Mouse (Mus musculus) midbrain, embryonic 16.5 days (tissue): ENCODE results near the gene Tceal8. TPM values are rescaled to one million over a fixed set of nuclear protein-coding genes. Genes with fewer than 3 reads are reported as not detected.
A peak's percentile ranks its signal among the peaks of the same experiment; 100 is the strongest.
"Not testable (repeated sequence)": the region's sequence is repeated elsewhere in the genome, so short reads cannot be mapped to it uniquely, and the experiment has no call there.

Experiments
- ATAC-seq: fragments of 200-750 bp; cut with Nextera tagmentation; 2 replicates; pipeline ENCODE4 v1.8.0; 2017; ENCODE audit warnings: moderate TSS enrichment
- H3K27ac ChIP-seq: fragments of 300-500 bp; sonication (generic); 2 replicates; pipeline ENCODE4 v1.5.1; 2014; ENCODE audit warnings: mild to moderate bottlenecking, low read length, mixed read lengths
- H3K27me3 ChIP-seq: fragments of 300-500 bp; sonication (generic); 2 replicates; pipeline ENCODE4 v1.6.1; 2014; ENCODE audit warnings: low read depth, low read length, mixed read lengths; ENCODE audit not compliant: control insufficient read depth, insufficient read depth
- H3K36me3 ChIP-seq: fragments of 300-500 bp; sonication (generic); 2 replicates; pipeline ENCODE4 v1.6.1; 2014; ENCODE audit warnings: mild to moderate bottlenecking, low read length, moderate library complexity, mixed read lengths; ENCODE audit not compliant: control insufficient read depth, insufficient read depth
- H3K4me1 ChIP-seq: fragments of 300-500 bp; sonication (generic); 2 replicates; pipeline ENCODE4 v1.6.1; 2014; ENCODE audit warnings: mild to moderate bottlenecking, low read length, mixed read lengths; ENCODE audit not compliant: control insufficient read depth, insufficient read depth
- H3K4me2 ChIP-seq: fragments of 300-500 bp; sonication (generic); 2 replicates; pipeline ENCODE4 v1.6.1; 2014; ENCODE audit warnings: mild to moderate bottlenecking, low read length, mixed read lengths
- H3K4me3 ChIP-seq: fragments of 300-500 bp; sonication (generic); 2 replicates; pipeline ENCODE4 v1.5.1; 2014; ENCODE audit warnings: low read depth, mild to moderate bottlenecking, low read length, moderate library complexity, mixed read lengths
- H3K9ac ChIP-seq: fragments of 300-500 bp; sonication (generic); 2 replicates; pipeline ENCODE4 v1.6.1; 2014; ENCODE audit warnings: low read depth, low read length, mixed read lengths
- H3K9me3 ChIP-seq: fragments of 300-500 bp; sonication (generic); replicated peaks from 2 replicates; pipeline ENCODE4 v1.6.1; 2014; ENCODE audit warnings: mild to moderate bottlenecking, low read length, mixed read lengths; ENCODE audit not compliant: control insufficient read depth, poor library complexity, severe bottlenecking
- WGBS: fragments of 180-500 bp; shearing (Covaris S2); extraction: QIAGEN DNeasy Blood & Tissue Kit; methylation state at CpG from one replicate; pipeline ENCODE4 v1.1.7; 2014; 5-methylcytosine and 5-hydroxymethylcytosine counted together
- microRNA-seq: library from miRNA; unstranded; fragments of <30 nt; microRNA quantifications from one replicate; pipeline ENCODE4, GENCODE M21; 2017
- polyA plus RNA-seq: library from polyadenylated mRNA; unstranded; fragments of >200 nt; fragmentation: Nextera tagmentation; extraction: Ambion mirVana; gene quantifications from 2 replicates; pipeline ENCODE4 v1.2.1, GENCODE M21; 2015

The Tceal8 gene
- polyA plus RNA-seq, 1 experiment from 2014 or later = 125 TPM

DNA sequence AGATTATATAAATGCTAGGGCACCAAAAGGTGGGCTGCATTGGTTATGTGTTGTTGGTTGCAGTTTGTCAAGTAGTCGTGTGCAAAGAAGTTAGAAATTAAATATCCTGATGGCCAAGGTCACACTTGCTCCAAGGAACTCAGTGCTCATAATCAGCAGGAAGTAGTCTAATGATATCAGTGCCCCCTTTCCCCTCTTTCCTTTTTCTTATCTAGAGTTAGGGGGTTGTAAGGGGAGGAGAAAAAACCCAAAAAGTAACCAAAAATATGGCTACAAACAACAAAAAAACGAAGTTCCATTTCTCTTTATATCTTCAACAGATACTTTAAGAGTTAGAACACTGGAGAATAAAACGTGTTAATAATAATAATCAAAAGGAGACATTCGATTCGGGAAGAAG lies 30.8 kb downstream of the Tceal8 start:
- Histone ChIP-seq H3K4me3 (no peak overlapping the region), H3K27ac (no peak overlapping the region), H3K27me3 (no peaks in the 10 kb centered on the region), H3K4me1 (no peaks in the 10 kb centered on the region), H3K9ac (no peak overlapping the region), H3K4me2 (no peak overlapping the region), H3K36me3 (no peaks in the 10 kb centered on the region), H3K9me3 (no peaks in the 10 kb centered on the region)
- ATAC-seq = no peak
- 80% methylated on average over 5 of the region's 5 CpGs for WGBS

DNA sequence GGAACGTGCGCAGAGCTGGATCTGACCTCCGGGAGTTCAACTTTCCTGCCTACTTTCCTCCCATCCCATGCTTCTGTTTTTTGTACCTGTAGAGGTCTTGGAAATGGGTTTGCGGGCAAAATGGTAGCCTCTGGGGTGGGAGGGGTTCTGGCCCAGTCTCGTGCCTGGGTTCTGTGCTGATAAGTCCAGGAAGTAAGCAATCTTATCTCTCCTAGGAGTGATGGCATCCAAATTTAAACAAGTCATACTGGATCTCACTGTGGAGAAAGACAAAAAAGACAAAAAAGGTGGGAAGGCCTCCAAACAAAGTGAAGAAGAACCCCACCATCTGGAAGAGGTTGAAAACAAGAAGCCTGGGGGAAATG lies 32.5 kb downstream of the Tceal8 start:
- H3K9me3 ChIP-seq, H3K36me3 ChIP-seq, H3K4me1 ChIP-seq, H3K27me3 ChIP-seq, H3K27ac ChIP-seq: not testable (repeated sequence)
- H3K9ac ChIP-seq = peak overlapping the region; percentile 50
- peak overlapping the region; percentile 42 for H3K4me3 ChIP-seq
- 30% methylated on average over 5 of the region's 5 CpGs for WGBS
- H3K4me2 ChIP-seq = peak overlapping the region; percentile 59
- 0 out of 2 replicates have a peak, but pooled peaks have one; percentile 2 for ATAC-seq

- H3K4me2 ChIP-seq = peak within 1 kb of the TSS; percentile 59
- WGBS = no CpG with 5 or more reads among the region's 64 CpGs
Measured at GRCm38 (mm10) chrX:136138827-136139639, 33.1 kb downstream of the Tceal8 start, which contains the start of gene Bex4. Gene Bex4 (plus strand): TSS chrX:136138996.

GRCm38 (mm10) chrX:136135559-136135958 lies 36.6 kb downstream of the Tceal8 start:
- Histone ChIP-seq H3K9ac (no peak overlapping the region), H3K27me3 (no peaks in the 10 kb centered on the region), H3K27ac (no peak overlapping the region), H3K36me3 (no peaks in the 10 kb centered on the region), H3K4me3 (no peak overlapping the region), H3K4me1 (no peaks in the 10 kb centered on the region), H3K4me2 (no peak overlapping the region), H3K9me3 (no peaks in the 10 kb centered on the region)
- ATAC-seq = no peak
- WGBS = 86% methylated on average over 4 of the region's 4 CpGs

More at GRCm38 (mm10) chrX:136138827-136139639, 33.1 kb downstream of the Tceal8 start, which contains the start of gene Bex4:
- not testable (repeated sequence) for H3K36me3 ChIP-seq, H3K4me1 ChIP-seq, H3K27ac ChIP-seq, H3K27me3 ChIP-seq, H3K9me3 ChIP-seq
- H3K9ac ChIP-seq = peak within 1 kb of the TSS; percentile 50
- H3K4me3 ChIP-seq = peak within 1 kb of the TSS; percentile 42
- peak; percentile 97 for ATAC-seq

GRCm38 (mm10) chrX:136127744-136128064 lies 44.4 kb downstream of the Tceal8 start:
- Histone ChIP-seq H3K27ac (no peak overlapping the region), H3K9ac (no peak overlapping the region), H3K4me1 (no peaks in the 10 kb centered on the region), H3K36me3 (no peaks in the 10 kb centered on the region), H3K4me2 (no peak overlapping the region), H3K9me3 (no peaks in the 10 kb centered on the region), H3K27me3 (no peaks in the 10 kb centered on the region), H3K4me3 (no peak overlapping the region)
- ATAC-seq = no peak
- 16% methylated on average over 5 of the region's 5 CpGs for WGBS

GRCm38 (mm10) chrX:136127038-136127743 lies 45.0 kb downstream of the Tceal8 start:
- no peak overlapping the region for H3K4me3 ChIP-seq
- H3K9ac ChIP-seq = no peak overlapping the region
- 70% methylated on average over 8 of the region's 8 CpGs for WGBS
- H3K27ac ChIP-seq = no peak overlapping the region
- ATAC-seq = no peak
- H3K4me2 ChIP-seq = no peak overlapping the region
- no peaks in the 10 kb centered on the region for H3K4me1 ChIP-seq
- no peaks in the 10 kb centered on the region for H3K36me3 ChIP-seq
- no peaks in the 10 kb centered on the region for H3K9me3 ChIP-seq
- no peaks in the 10 kb centered on the region for H3K27me3 ChIP-seq

Small RNA genes within 50 kb of the gene (microRNA-seq; reads per million reads assigned to microRNA genes)
- gene Mir6383 = not detected

Other genes with a start within 250 kb of the Tceal8 start
- 355 and 370 TPM in 2 replicates for gene Arxes2, start 178.5 kb downstream of the Tceal8 start, polyA plus RNA-seq
- gene Arxes1, start 139.0 kb downstream of the Tceal8 start, polyA plus RNA-seq = 198 and 206 TPM in 2 replicates
- gene Bex2, start 104.1 kb downstream of the Tceal8 start, polyA plus RNA-seq = 929 and 971 TPM in 2 replicates
- not detected in 2 replicates for gene Nxf3, start 87.1 kb downstream of the Tceal8 start, polyA plus RNA-seq
- gene Bex4, start 33.3 kb downstream of the Tceal8 start, polyA plus RNA-seq = 170 and 186 TPM in 2 replicates
- 31.8 and 38.9 TPM in 2 replicates for gene Tceal5, start 31.5 kb upstream of the Tceal8 start, polyA plus RNA-seq
- 3.9 and 4.2 TPM in 2 replicates for gene Tceal7, start 42.4 kb upstream of the Tceal8 start, polyA plus RNA-seq
- gene Bex1, start 43.2 kb upstream of the Tceal8 start, polyA plus RNA-seq = 271 and 313 TPM in 2 replicates
- 261 and 272 TPM in 2 replicates for gene Tceal9, start 72.7 kb upstream of the Tceal8 start, polyA plus RNA-seq
- gene Bex3, start 97.9 kb upstream of the Tceal8 start, polyA plus RNA-seq = 692 and 737 TPM in 2 replicates